Mouse (Mus musculus) spleen, adult 2 months (tissue): ENCODE results near the gene Sval2. TPM values are rescaled to one million over a fixed set of nuclear protein-coding genes. Genes with fewer than 3 reads are reported as not detected.

ENCODE experiments used
- DNase-seq, 2 experiments: peaks; one replicate each; pipeline versions ENCODE4 v3.0.0 to v3.0.0-alpha.2; 2012 to 2021; ENCODE audit warnings: low spot score in 2 of 2, low read depth in 1 of 2
- H3K27ac ChIP-seq: fragments of 200-500 bp; 2 replicates; pipeline ENCODE4 v1.5.1; 2012; ENCODE audit warnings: low read length, inconsistent platforms; ENCODE audit not compliant: insufficient read depth
- H3K27me3 ChIP-seq: fragments of 200-500 bp; 2 replicates; pipeline ENCODE4 v1.6.1; 2012; ENCODE audit warnings: mild to moderate bottlenecking, moderate library complexity, low read length, inconsistent platforms; ENCODE audit not compliant: control insufficient read depth, insufficient read depth
- H3K36me3 ChIP-seq: fragments of 200-500 bp; 2 replicates; pipeline ENCODE4 v1.6.1; 2012; ENCODE audit warnings: mild to moderate bottlenecking, low read length, inconsistent platforms; ENCODE audit not compliant: control insufficient read depth, insufficient read depth
- H3K4me1 ChIP-seq: fragments of 200-500 bp; 2 replicates; pipeline ENCODE4 v1.6.1; 2011; ENCODE audit warnings: inconsistent platforms; ENCODE audit not compliant: control insufficient read depth, insufficient read depth, insufficient read length
- H3K4me3 ChIP-seq: fragments of 200-500 bp; 2 replicates; pipeline ENCODE4 v1.5.1; 2011; ENCODE audit warnings: mild to moderate bottlenecking, inconsistent platforms; ENCODE audit not compliant: insufficient read depth, insufficient read length; ENCODE audit errors: extremely low read depth
- CTCF ChIP-seq: fragments of 200-500 bp; IDR thresholded peaks from 2 replicates; pipeline ENCODE4 v1.5.1; 2011; ENCODE audit warnings: mild to moderate bottlenecking, inconsistent platforms; ENCODE audit not compliant: insufficient read depth, insufficient read length, insufficient replicate concordance; ENCODE audit errors: extremely low read depth
- POLR2A ChIP-seq: fragments of 200-500 bp; IDR thresholded peaks from 2 replicates; pipeline ENCODE4 v1.6.1; 2011; ENCODE audit warnings: low read depth, low read length, inconsistent platforms
- WGBS: fragments of 180-500 bp; shearing (Covaris S2); methylation state at CpG from one replicate; pipeline ENCODE4 v1.1.7; 2018; 5-methylcytosine and 5-hydroxymethylcytosine counted together
- polyA plus RNA-seq: library from polyadenylated mRNA; depleted of rRNA; stranded (reverse); fragments of >200 nt; gene quantifications from 2 replicates; pipeline ENCODE4 v1.2.3, GENCODE M21; 2012; rRNA removed

The Sval2 gene
- not detected in 2 replicates for polyA plus RNA-seq

GRCm38 (mm10) chr6:41852689-41853088 is at the start of gene Sval2:
Gene Sval2, plus strand, starts transcription at chr6:41852989.
- no peaks in the 10 kb centered on the region for H3K4me1 ChIP-seq
- no peak within 1 kb of the TSS for H3K4me3 ChIP-seq
- H3K36me3 ChIP-seq, result no peaks in the 10 kb centered on the region
- WGBS, result 83% methylated on average over 3 of the region's 3 CpGs
- no peak within 1 kb of the TSS for H3K27ac ChIP-seq
- no peaks in the 10 kb centered on the region for H3K27me3 ChIP-seq
- no peak for DNase-seq
- TF ChIP-seq CTCF (no peak), POLR2A (no peak)

- Histone ChIP-seq H3K4me1 (no peaks in the 10 kb centered on the region), H3K36me3 (no peaks in the 10 kb centered on the region), H3K27me3 (no peaks in the 10 kb centered on the region), H3K4me3 (no peak overlapping the region), H3K27ac (no peak overlapping the region)
- TF ChIP-seq CTCF, result no peak
- no peak for TF ChIP-seq POLR2A
- no peak for DNase-seq
These were observed 28.7 kb upstream of the Sval2 start for GRCm38 (mm10) chr6:41824086-41824485.

- H3K27ac ChIP-seq, result no peak overlapping the region
- no peak overlapping the region for H3K4me3 ChIP-seq
- H3K4me1 ChIP-seq, result no peaks in the 10 kb centered on the region
- WGBS, result 89% methylated on average over 2 of the region's 2 CpGs
- no peak for DNase-seq
- TF ChIP-seq CTCF (no peak), POLR2A (no peak)
- H3K27me3 ChIP-seq, result no peaks in the 10 kb centered on the region
- no peaks in the 10 kb centered on the region for H3K36me3 ChIP-seq
These were observed 23.3 kb upstream of the Sval2 start for GRCm38 (mm10) chr6:41829516-41829915.

- WGBS, result 81% methylated on average over 2 of the region's 2 CpGs
- TF ChIP-seq POLR2A (no peak), CTCF (no peak)
- no peak for DNase-seq
- H3K27me3 ChIP-seq, result no peaks in the 10 kb centered on the region
- no peaks in the 10 kb centered on the region for H3K4me1 ChIP-seq
- no peaks in the 10 kb centered on the region for H3K36me3 ChIP-seq
- no peak within 1 kb of the TSS for H3K4me3 ChIP-seq
- H3K27ac ChIP-seq, result no peak within 1 kb of the TSS
These were observed 5.6 kb upstream of the Sval2 start, which contains the start of gene Pip for GRCm38 (mm10) chr6:41847235-41847634. Gene Pip, plus strand, starts transcription at chr6:41847535.

- DNase-seq, result no peak
- no peaks in the 10 kb centered on the region for H3K27me3 ChIP-seq
- H3K36me3 ChIP-seq, result no peaks in the 10 kb centered on the region
- no peaks in the 10 kb centered on the region for H3K4me1 ChIP-seq
- WGBS, result 79% methylated on average over 2 of the region's 2 CpGs
- no peak overlapping the region for H3K4me3 ChIP-seq
- H3K27ac ChIP-seq, result no peak overlapping the region
- no peak for TF ChIP-seq POLR2A
- no peak for TF ChIP-seq CTCF
These were observed 11.2 kb downstream of the Sval2 start for GRCm38 (mm10) chr6:41864038-41864437.

GRCm38 (mm10) chr6:41911625-41912024 is 58.8 kb downstream of the Sval2 start:
- no peak for DNase-seq
- TF ChIP-seq CTCF, result no peak
- H3K36me3 ChIP-seq, result no peaks in the 10 kb centered on the region

More at GRCm38 (mm10) chr6:41911625-41912024, 58.8 kb downstream of the Sval2 start:
- Histone ChIP-seq H3K4me1 (no peaks in the 10 kb centered on the region), H3K27me3 (no peaks in the 10 kb centered on the region), H3K27ac (no peak overlapping the region), H3K4me3 (no peak overlapping the region)
- 81% methylated on average over 5 of the region's 5 CpGs for WGBS

Other genes with a start within 250 kb of the Sval2 start
- 7.2 and 7.5 TPM in 2 replicates for gene Ephb6, start 247.5 kb upstream of the Sval2 start, polyA plus RNA-seq
- 0.06 and 0.13 TPM in 2 replicates for gene Trpv6, start 216.6 kb upstream of the Sval2 start, polyA plus RNA-seq
- gene Trpv5, start 172.2 kb upstream of the Sval2 start, polyA plus RNA-seq, result 0.09 and 0.11 TPM in 2 replicates
- gene Llcfc1, start 168.6 kb upstream of the Sval2 start, polyA plus RNA-seq, result not detected in 2 replicates
- 30.9 and 39.8 TPM in 2 replicates for gene Kel, start 148.7 kb upstream of the Sval2 start, polyA plus RNA-seq
- gene Olfr459, start 77.8 kb upstream of the Sval2 start, polyA plus RNA-seq, result not detected in 2 replicates
- gene Pip, start 5.5 kb upstream of the Sval2 start, polyA plus RNA-seq, result not detected in 2 replicates
- gene Sval1, start 98.6 kb downstream of the Sval2 start, polyA plus RNA-seq, result not detected in 2 replicates
- gene Sval3, start 115.2 kb downstream of the Sval2 start, polyA plus RNA-seq, result not detected in 2 replicates
- not detected in 2 replicates for gene Sva, start 185.4 kb downstream of the Sval2 start, polyA plus RNA-seq